Mouse (Mus musculus): ENCODE measurements at regions not wholly inside any gene's neighbourhood (a gene's known extent, or its start where the extent isn't known, plus 50 kb on each side); places are given as distances from the start of the nearest gene placed in this dataset.

DNA sequence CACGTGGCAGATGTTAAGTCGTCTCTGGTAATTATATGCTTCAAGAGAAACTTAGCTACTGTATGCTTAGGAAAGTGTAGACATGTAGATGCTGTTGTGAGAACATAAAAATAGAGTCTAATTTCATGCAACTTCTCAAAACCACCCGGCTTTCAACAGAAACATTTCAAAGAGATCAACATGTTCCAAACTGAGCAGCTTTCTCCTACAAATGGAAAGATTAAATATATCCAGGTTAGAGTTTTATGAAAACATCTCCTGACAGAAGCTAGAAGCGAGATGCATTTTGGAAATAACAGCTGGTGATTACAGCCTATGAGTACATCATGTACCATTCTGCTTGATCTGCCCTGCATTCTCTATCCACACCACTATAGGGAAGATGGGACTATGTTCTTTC is 345.4 kb downstream of the Nsun3 start:
- Histone ChIP-seq H3K27me3 (ENCODE audit: control insufficient read depth, insufficient read depth, low read length) (no peaks in the 10 kb centered on the region), H3K36me3 (replicated peaks; ENCODE audit: control insufficient read depth, insufficient read depth) (no peaks in the 10 kb centered on the region), H3K9ac (no peak overlapping the region), H3K9me3 (ENCODE audit: control insufficient read depth, low read length) (no peaks in the 10 kb centered on the region), H3K4me2 (replicated peaks) (no peak overlapping the region), H3K4me3 (replicated peaks; ENCODE audit: low read length) (no peak overlapping the region), H3K27ac (no peak overlapping the region), H3K4me1 (replicated peaks; ENCODE audit: control insufficient read depth, insufficient read depth, low read length) (no peaks in the 10 kb centered on the region)
- WGBS = 83% methylated on average over 4 of the region's 4 CpGs
- ATAC-seq (ENCODE audit: low FRiP score) (no peak), DNase-seq (ENCODE audit: low spot score) (no peak)

DNA sequence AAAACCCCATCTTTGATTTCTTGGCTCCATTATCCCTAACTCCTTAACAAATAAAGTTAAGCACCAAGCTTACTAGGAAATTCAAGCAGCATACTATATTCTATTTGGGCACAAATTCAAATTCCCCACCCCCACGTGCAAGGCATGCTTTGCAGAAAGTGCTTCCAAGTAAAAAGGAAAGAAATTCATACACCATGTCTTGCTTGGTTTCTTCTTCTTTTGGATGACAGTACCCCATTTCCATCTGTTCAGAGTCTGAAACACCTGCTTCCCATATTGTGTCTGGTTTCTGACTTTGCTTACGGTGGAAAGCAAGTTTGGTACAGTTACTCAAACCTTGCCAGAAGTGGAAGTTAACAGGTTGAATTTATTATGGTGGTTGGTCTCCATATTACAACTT is 353.5 kb downstream of the Nsun3 start:
- Histone ChIP-seq H3K4me3 (replicated peaks; ENCODE audit: low read length) (no peak overlapping the region), H3K27ac (no peak overlapping the region), H3K9ac (no peak overlapping the region), H3K9me3 (ENCODE audit: control insufficient read depth, low read length) (no peaks in the 10 kb centered on the region), H3K36me3 (replicated peaks; ENCODE audit: control insufficient read depth, insufficient read depth) (no peaks in the 10 kb centered on the region), H3K27me3 (ENCODE audit: control insufficient read depth, insufficient read depth, low read length) (no peaks in the 10 kb centered on the region), H3K4me1 (replicated peaks; ENCODE audit: control insufficient read depth, insufficient read depth, low read length) (no peaks in the 10 kb centered on the region), H3K4me2 (replicated peaks) (no peak overlapping the region)
- DNase-seq (ENCODE audit: low spot score) (no peak), ATAC-seq (ENCODE audit: low FRiP score) (no peak)
- WGBS = 85% methylated on average over 2 of the region's 2 CpGs

DNA sequence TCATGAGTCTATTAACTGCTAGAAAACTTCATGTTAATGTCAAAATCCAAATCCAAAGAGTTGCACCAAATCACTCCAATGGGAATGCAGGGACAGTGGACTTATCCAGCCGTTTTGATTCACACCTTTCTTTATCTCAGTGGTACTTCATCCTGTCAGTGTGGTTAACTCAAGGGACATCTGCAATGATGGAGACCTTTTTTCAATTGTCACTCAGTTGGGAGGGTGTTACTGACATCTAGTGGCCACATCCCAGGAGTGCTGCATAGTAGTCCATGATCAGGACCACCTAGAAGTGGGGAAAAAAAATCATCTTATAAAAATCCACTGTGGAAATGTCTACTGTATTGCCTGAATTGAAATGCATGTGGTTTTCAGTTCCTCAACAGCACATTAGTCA is 372.1 kb downstream of the Nsun3 start:
- no peak overlapping the region for H3K4me2 ChIP-seq (replicated peaks)
- H3K4me3 ChIP-seq (replicated peaks; ENCODE audit: low read length) = no peak overlapping the region

DNA sequence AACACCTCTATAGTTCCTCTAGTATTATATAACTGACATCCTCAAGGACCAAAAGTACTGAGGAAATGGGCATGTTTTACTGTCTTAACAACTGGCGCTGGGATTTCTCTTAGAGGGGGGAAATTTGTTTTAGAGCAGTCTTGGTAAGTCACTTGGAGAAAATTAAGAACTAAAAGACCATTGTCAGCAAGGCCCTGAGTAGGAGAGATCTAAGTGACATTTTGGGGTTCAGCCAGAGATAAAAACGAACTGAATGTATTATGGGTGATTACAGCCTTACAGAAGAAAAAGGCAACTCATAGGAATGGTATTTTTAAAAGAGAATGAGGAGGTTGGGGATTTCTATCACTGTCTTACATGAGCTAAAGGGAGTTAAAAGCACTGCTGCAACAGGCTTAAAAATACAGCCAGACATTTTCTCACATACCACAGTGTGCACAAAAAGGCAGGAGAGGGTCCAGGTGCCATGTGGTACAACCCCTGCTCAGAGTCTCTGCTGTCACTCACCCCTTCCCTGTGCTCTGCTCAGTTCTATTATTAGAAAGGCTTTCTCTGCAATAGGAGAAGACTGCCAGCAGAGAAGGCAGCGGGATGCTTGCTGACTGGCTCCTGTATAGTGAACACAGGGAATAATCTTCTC is 379.0 kb downstream of the Nsun3 start:
- no peak overlapping the region for H3K4me3 ChIP-seq (replicated peaks; ENCODE audit: low read length)
- H3K36me3 ChIP-seq (replicated peaks; ENCODE audit: control insufficient read depth, insufficient read depth) = no peaks in the 10 kb centered on the region
- H3K9me3 ChIP-seq (ENCODE audit: control insufficient read depth, low read length) = no peaks in the 10 kb centered on the region
- no peak overlapping the region for H3K4me2 ChIP-seq (replicated peaks)
- no peak overlapping the region for H3K27ac ChIP-seq
- no peaks in the 10 kb centered on the region for H3K27me3 ChIP-seq (ENCODE audit: control insufficient read depth, insufficient read depth, low read length)
- H3K9ac ChIP-seq = no peak overlapping the region
- H3K4me1 ChIP-seq (replicated peaks; ENCODE audit: control insufficient read depth, insufficient read depth, low read length) = no peaks in the 10 kb centered on the region
- no peak for ATAC-seq (ENCODE audit: low FRiP score)
- 66% methylated on average over 3 of the region's 3 CpGs for WGBS
- no peak for DNase-seq (ENCODE audit: low spot score)

More for the DNA sequence above, 372.1 kb downstream of the Nsun3 start:
- ATAC-seq (ENCODE audit: low FRiP score) (peak; percentile 84; the same call in 1 of the 2 replicates), DNase-seq (ENCODE audit: low spot score) (peak; percentile 70)
- no peaks in the 10 kb centered on the region for H3K36me3 ChIP-seq (replicated peaks; ENCODE audit: control insufficient read depth, insufficient read depth)
- no peaks in the 10 kb centered on the region for H3K4me1 ChIP-seq (replicated peaks; ENCODE audit: control insufficient read depth, insufficient read depth, low read length)
- H3K9ac ChIP-seq = no peak overlapping the region
- H3K27ac ChIP-seq = no peak overlapping the region
- 24% methylated on average over 1 of the region's 1 CpGs for WGBS
- H3K9me3 ChIP-seq (ENCODE audit: control insufficient read depth, low read length) = no peaks in the 10 kb centered on the region
- H3K27me3 ChIP-seq (ENCODE audit: control insufficient read depth, insufficient read depth, low read length) = no peaks in the 10 kb centered on the region

DNA sequence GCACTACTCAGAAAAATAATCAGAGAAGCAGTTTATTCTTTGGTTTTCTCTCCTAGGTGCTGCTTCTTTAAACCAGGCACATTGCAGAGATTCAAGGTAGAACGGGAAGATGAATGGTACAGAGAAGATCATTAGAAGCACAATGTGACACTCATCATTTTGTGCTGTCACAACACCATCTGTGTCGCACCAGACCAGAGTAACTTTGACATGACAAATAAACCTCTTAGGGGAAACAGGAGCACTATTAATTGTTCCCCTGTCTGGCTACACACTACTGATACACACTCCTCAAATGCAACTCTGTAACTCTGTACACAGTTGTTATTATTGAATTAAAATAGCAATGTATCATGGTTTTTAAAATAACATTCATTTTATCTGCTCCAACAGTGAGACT is 380.2 kb downstream of the Nsun3 start:
- no peaks in the 10 kb centered on the region for H3K9me3 ChIP-seq (ENCODE audit: control insufficient read depth, low read length)
- WGBS = 49% methylated on average over 2 of the region's 2 CpGs
- no peak overlapping the region for H3K27ac ChIP-seq
- DNase-seq (ENCODE audit: low spot score) (no peak), ATAC-seq (ENCODE audit: low FRiP score) (peak; percentile 31; the same call in 1 of the 2 replicates)
- H3K4me1 ChIP-seq (replicated peaks; ENCODE audit: control insufficient read depth, insufficient read depth, low read length) = no peaks in the 10 kb centered on the region
- no peak overlapping the region for H3K4me3 ChIP-seq (replicated peaks; ENCODE audit: low read length)
- no peaks in the 10 kb centered on the region for H3K36me3 ChIP-seq (replicated peaks; ENCODE audit: control insufficient read depth, insufficient read depth)
- no peak overlapping the region for H3K9ac ChIP-seq
- no peaks in the 10 kb centered on the region for H3K27me3 ChIP-seq (ENCODE audit: control insufficient read depth, insufficient read depth, low read length)
- H3K4me2 ChIP-seq (replicated peaks) = no peak overlapping the region

DNA sequence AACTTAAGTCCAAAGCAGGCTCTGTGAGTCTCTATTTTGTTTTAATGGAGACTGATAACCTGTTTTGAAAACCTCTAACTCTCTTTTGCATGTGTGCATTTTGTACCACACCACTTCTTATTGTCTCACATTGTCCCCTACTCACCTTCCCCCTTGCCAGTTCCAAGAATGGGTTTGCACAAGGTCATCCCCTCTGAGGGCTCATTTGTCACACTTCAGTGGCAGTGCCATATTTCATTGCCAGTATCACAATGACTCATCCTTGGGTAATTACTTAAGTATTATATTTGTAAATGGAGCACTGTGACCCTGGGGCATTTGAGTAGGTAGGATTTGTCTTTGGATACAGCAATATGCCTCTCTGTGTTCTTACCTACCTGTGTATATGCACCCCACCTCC is 429.3 kb downstream of the Nsun3 start:
- Histone ChIP-seq H3K27ac (no peak overlapping the region), H3K4me1 (replicated peaks; ENCODE audit: control insufficient read depth, insufficient read depth, low read length) (no peaks in the 10 kb centered on the region), H3K36me3 (replicated peaks; ENCODE audit: control insufficient read depth, insufficient read depth) (no peaks in the 10 kb centered on the region), H3K9me3 (ENCODE audit: control insufficient read depth, low read length) (no peaks in the 10 kb centered on the region), H3K4me2 (replicated peaks) (no peak overlapping the region), H3K9ac (no peak overlapping the region), H3K4me3 (replicated peaks; ENCODE audit: low read length) (no peak overlapping the region), H3K27me3 (ENCODE audit: control insufficient read depth, insufficient read depth, low read length) (no peaks in the 10 kb centered on the region)
- DNase-seq (ENCODE audit: low spot score) (no peak), ATAC-seq (ENCODE audit: low FRiP score) (no peak)

DNA sequence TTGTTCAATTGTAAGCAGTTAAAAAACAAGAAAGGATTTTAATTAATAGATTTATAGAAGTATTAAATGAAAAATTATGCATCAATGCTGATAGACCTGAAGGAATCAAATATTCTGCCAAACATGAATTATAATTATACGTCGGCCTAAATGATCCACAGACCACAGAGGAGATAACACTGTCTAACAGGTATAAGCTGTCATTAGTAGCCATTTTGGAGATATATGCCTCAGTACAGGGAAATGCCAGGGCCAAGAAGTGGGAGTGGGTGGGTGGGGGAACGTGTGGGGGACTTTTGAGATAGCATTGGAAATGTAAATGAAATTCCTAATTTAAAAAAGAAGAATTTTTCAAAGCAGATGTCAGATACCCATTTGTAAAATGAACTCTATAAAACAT is 430.3 kb downstream of the Nsun3 start:
- ATAC-seq (ENCODE audit: low FRiP score) (0 out of 2 replicates have a peak, but pooled peaks have one; percentile 65), DNase-seq (ENCODE audit: low spot score) (no peak)
- 59% methylated on average over 3 of the region's 3 CpGs for WGBS
- H3K4me3 ChIP-seq (replicated peaks; ENCODE audit: low read length) = peak overlapping the region; percentile 12; the same call in 1 of the 2 replicates
- no peaks in the 10 kb centered on the region for H3K27me3 ChIP-seq (ENCODE audit: control insufficient read depth, insufficient read depth, low read length)
- no peaks in the 10 kb centered on the region for H3K36me3 ChIP-seq (replicated peaks; ENCODE audit: control insufficient read depth, insufficient read depth)
- no peaks in the 10 kb centered on the region for H3K4me1 ChIP-seq (replicated peaks; ENCODE audit: control insufficient read depth, insufficient read depth, low read length)
- no peaks in the 10 kb centered on the region for H3K9me3 ChIP-seq (ENCODE audit: control insufficient read depth, low read length)
- peak overlapping the region; percentile 64; the same call in 1 of the 2 replicates for H3K27ac ChIP-seq
- H3K4me2 ChIP-seq (replicated peaks) = peak overlapping the region; percentile 37
- no peak overlapping the region for H3K9ac ChIP-seq

DNA sequence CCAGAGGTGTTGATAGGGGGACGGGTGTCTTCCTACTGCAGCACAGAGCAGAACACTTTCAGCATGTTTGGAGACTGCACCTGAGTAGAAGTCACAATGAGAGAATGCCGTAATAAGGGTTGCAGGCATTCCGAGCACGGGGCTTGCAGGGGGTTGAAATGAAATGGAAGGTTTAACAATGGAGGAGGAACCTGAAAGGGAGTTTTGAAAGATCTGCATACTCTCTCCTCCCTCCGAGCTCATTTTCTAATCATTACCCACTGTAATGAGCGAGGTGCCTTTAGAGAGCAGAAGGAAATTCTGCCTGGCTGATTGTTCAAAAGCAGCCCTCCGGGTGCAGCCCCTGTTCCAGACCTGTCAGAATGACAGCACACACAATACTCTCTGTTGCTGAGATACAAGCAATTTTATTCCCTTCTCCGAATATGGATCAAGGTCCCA is 430.8 kb downstream of the Nsun3 start:
- peak; percentile 51 for DNase-seq (ENCODE audit: low spot score)
- Histone ChIP-seq H3K4me1 (replicated peaks; ENCODE audit: control insufficient read depth, insufficient read depth, low read length) (no peaks in the 10 kb centered on the region), H3K27ac (peak overlapping the region; percentile 64), H3K4me3 (replicated peaks; ENCODE audit: low read length) (peak overlapping the region; percentile 12; the same call in 1 of the 2 replicates), H3K4me2 (replicated peaks) (peak overlapping the region; percentile 37), H3K9ac (0 out of 2 replicates have a peak overlapping the region, but pooled peaks have one; percentile 35), H3K36me3 (replicated peaks; ENCODE audit: control insufficient read depth, insufficient read depth) (no peaks in the 10 kb centered on the region), H3K27me3 (ENCODE audit: control insufficient read depth, insufficient read depth, low read length) (no peaks in the 10 kb centered on the region), H3K9me3 (ENCODE audit: control insufficient read depth, low read length) (no peaks in the 10 kb centered on the region)
- 10% methylated on average over 8 of the region's 8 CpGs for WGBS
- peak; percentile 84 for ATAC-seq (ENCODE audit: low FRiP score)

DNA sequence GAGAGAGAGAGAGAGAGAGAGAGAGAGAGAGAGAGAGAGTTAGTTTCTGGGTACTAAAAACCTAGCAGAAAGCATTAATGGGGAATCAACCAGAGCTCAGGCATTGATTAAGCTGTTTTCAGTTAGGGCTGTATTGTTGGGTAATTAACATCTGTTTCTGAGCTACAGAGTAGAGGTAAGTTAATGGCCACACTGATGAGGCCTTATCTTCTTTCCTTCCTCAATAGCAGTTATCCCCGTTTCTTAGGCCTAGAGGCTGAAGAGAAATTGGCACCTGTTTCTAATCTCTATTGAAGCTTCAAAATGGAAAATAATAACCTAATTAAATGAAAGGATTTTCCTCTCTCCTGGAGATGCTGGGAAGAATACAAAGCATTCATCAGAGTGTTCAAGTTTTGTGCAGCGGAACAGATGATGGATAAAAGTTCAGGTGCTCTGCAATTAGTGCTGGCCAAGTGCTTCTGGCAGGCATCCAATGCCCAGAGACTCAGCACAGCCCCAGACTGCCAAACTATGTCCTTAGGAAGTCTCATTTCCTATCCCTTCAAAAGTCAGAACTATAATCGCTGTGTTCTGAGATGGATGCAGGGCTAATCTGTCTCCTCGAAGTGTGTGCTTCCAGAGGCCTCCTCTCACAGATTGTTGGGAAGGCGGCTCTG is 459.1 kb downstream of the Nsun3 start:
- no peak overlapping the region for H3K9ac ChIP-seq
- DNase-seq (ENCODE audit: low spot score) = no peak
- no peaks in the 10 kb centered on the region for H3K4me1 ChIP-seq (replicated peaks; ENCODE audit: control insufficient read depth, insufficient read depth, low read length)
- H3K4me3 ChIP-seq (replicated peaks; ENCODE audit: low read length) = no peak overlapping the region
- 61% methylated on average over 5 of the region's 5 CpGs for WGBS
- no peak overlapping the region for H3K4me2 ChIP-seq (replicated peaks)
- H3K27me3 ChIP-seq (ENCODE audit: control insufficient read depth, insufficient read depth, low read length) = no peaks in the 10 kb centered on the region
- H3K27ac ChIP-seq = no peak overlapping the region
- H3K9me3 ChIP-seq (ENCODE audit: control insufficient read depth, low read length) = no peaks in the 10 kb centered on the region
- H3K36me3 ChIP-seq (replicated peaks; ENCODE audit: control insufficient read depth, insufficient read depth) = no peaks in the 10 kb centered on the region
- peak; percentile 51; the same call in 1 of the 2 replicates for ATAC-seq (ENCODE audit: low FRiP score)

Data from hindbrain, embryonic 14.5 days (tissue).